Mouse (Mus musculus): Measurements from ENCODE around the gene Fgfr2. TPM values are rescaled to one million over a fixed set of nuclear protein-coding genes. Genes with fewer than 3 reads are reported as not detected.
"Not testable (repeated sequence)": the region's sequence is repeated elsewhere in the genome, so short reads cannot be mapped to it uniquely, and the experiment has no call there.

Gene Fgfr2
- polyA plus RNA-seq, 1 experiment: 52.3 TPM

GRCm38 (mm10) chr7:131042657-131043056 is 2080.5 kb downstream of the Fgfr2 start:
- peak; percentile 3 for DNase-seq (ENCODE audit: low read depth)

DNA sequence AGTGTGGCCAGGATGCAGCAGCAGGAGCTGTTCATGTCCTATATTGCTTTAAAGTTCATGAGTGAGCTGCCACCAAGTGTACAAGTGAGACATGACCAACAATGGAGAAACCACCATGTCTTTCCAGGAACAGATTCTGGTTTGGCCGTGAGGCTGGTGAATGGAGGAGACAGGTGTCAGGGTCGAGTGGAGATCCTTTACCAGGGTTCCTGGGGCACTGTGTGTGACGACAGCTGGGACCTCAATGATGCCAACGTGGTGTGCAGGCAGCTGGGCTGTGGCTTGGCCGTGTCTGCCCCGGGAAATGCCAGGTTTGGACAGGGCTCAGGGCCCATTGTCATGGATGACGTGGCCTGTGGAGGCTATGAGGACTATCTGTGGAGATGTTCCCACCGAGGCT is 2082.4 kb downstream of the Fgfr2 start:
- not testable (repeated sequence) for DNase-seq (ENCODE audit: low read depth)

More at GRCm38 (mm10) chr7:131042657-131043056, 2080.5 kb downstream of the Fgfr2 start:
- TF ChIP-seq CTCF (IDR thresholded peaks at IDR 0.05; ENCODE audit: borderline replicate concordance, extremely low read depth, insufficient read depth, insufficient read length): peak; percentile 21; the same call in 1 of the 2 replicates
- TF ChIP-seq POLR2A (IDR thresholded peaks at IDR 0.05; ENCODE audit: borderline replicate concordance, extremely low read depth, insufficient read depth, insufficient read length, poor library complexity, severe bottlenecking): no peak

GRCm38 (mm10) chr7:131037083-131037482 is 2086.1 kb downstream of the Fgfr2 start:
- TF ChIP-seq CTCF (IDR thresholded peaks at IDR 0.05; ENCODE audit: borderline replicate concordance, extremely low read depth, insufficient read depth, insufficient read length) (no peak), POLR2A (IDR thresholded peaks at IDR 0.05; ENCODE audit: borderline replicate concordance, extremely low read depth, insufficient read depth, insufficient read length, poor library complexity, severe bottlenecking) (no peak)
- DNase-seq (ENCODE audit: low read depth): no peak

DNA sequence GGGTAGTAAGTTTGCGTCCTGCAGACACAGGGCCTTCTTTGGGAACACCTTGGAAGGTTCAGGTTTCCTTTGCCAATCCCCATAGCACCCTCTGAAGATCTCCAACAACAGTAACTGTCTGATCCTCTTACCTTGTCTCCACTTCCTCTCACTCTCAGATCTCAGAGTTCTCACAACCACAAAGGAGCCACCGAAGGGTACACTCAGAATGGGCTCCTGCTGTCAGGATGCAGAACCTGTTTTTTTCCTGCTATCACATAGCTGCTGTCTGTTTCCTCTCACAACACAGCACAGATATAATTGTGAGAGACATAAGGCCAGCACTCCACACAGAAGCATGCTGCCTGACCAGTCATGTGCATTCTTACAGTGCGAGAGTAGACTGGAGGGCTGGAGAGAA is 2086.8 kb downstream of the Fgfr2 start:
- no peak for DNase-seq (ENCODE audit: low read depth)
- TF ChIP-seq POLR2A (IDR thresholded peaks at IDR 0.05; ENCODE audit: borderline replicate concordance, extremely low read depth, insufficient read depth, insufficient read length, poor library complexity, severe bottlenecking) (no peak), CTCF (IDR thresholded peaks at IDR 0.05; ENCODE audit: borderline replicate concordance, extremely low read depth, insufficient read depth, insufficient read length) (no peak)

- TF ChIP-seq POLR2A (IDR thresholded peaks at IDR 0.05; ENCODE audit: borderline replicate concordance, extremely low read depth, insufficient read depth, insufficient read length, poor library complexity, severe bottlenecking) (no peak), CTCF (IDR thresholded peaks at IDR 0.05; ENCODE audit: borderline replicate concordance, extremely low read depth, insufficient read depth, insufficient read length) (no peak)
- no peak for DNase-seq (ENCODE audit: low read depth)
Observed at GRCm38 (mm10) chr7:131031755-131032154, 2091.4 kb downstream of the Fgfr2 start, which contains the start of gene Dmbt1. TSS of gene Dmbt1 (plus strand) at chr7:131032053.

DNA sequence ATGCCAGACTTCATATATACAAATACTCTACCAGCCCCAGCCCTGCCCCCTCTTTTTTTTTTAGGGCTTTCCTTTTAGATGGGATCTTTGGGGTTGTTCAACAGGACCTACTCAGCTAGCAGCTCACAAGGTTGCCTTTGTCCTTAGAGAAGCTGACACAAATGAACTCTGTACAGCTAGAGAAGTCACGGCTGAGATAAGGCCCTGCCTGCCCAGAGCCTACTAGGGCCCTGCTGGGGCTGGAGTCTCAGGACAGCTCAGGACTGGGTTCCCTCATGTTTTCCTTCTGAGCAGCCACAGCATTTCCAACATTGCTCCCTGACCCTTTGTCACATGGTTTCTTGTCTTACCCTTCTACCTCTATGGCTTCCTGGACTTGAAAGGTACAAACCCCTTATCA is 2095.6 kb downstream of the Fgfr2 start:
- TF ChIP-seq POLR2A (IDR thresholded peaks at IDR 0.05; ENCODE audit: borderline replicate concordance, extremely low read depth, insufficient read depth, insufficient read length, poor library complexity, severe bottlenecking) (no peak), CTCF (IDR thresholded peaks at IDR 0.05; ENCODE audit: borderline replicate concordance, extremely low read depth, insufficient read depth, insufficient read length) (no peak)
- DNase-seq (ENCODE audit: low read depth): no peak

GRCm38 (mm10) chr7:131024807-131025206 is 2098.3 kb downstream of the Fgfr2 start:
- no peak for TF ChIP-seq CTCF (IDR thresholded peaks at IDR 0.05; ENCODE audit: borderline replicate concordance, extremely low read depth, insufficient read depth, insufficient read length)
- no peak for TF ChIP-seq POLR2A (IDR thresholded peaks at IDR 0.05; ENCODE audit: borderline replicate concordance, extremely low read depth, insufficient read depth, insufficient read length, poor library complexity, severe bottlenecking)
- DNase-seq (ENCODE audit: low read depth): no peak

DNA sequence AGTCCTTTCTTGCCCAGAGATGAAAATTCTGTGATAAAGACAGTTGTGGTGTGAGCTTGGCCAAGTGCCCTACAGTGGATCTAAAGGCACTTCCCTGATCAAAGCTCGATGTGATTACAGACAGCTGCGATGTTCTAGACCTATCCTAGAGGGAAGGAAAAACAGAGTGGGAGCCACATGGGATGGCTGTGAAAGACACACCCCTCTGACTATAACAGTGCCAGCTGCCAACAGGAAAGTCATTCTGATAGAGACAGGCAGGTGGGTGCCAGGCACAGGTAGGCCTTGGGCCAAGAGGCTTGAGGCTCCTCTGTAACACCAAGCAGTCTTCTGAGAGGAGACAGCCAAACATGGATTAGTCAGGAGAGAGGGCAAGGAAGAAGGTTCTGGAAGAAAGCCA is 2104.0 kb downstream of the Fgfr2 start:
- no peak for DNase-seq (ENCODE audit: low read depth)
- TF ChIP-seq POLR2A (IDR thresholded peaks at IDR 0.05; ENCODE audit: borderline replicate concordance, extremely low read depth, insufficient read depth, insufficient read length, poor library complexity, severe bottlenecking) (no peak), CTCF (IDR thresholded peaks at IDR 0.05; ENCODE audit: borderline replicate concordance, extremely low read depth, insufficient read depth, insufficient read length) (no peak)

GRCm38 (mm10) chr7:131011901-131012300 is 2111.2 kb downstream of the Fgfr2 start:
- TF ChIP-seq CTCF (IDR thresholded peaks at IDR 0.05; ENCODE audit: borderline replicate concordance, extremely low read depth, insufficient read depth, insufficient read length) (no peak), POLR2A (IDR thresholded peaks at IDR 0.05; ENCODE audit: borderline replicate concordance, extremely low read depth, insufficient read depth, insufficient read length, poor library complexity, severe bottlenecking) (no peak)
- no peak for DNase-seq (ENCODE audit: low read depth)

DNA sequence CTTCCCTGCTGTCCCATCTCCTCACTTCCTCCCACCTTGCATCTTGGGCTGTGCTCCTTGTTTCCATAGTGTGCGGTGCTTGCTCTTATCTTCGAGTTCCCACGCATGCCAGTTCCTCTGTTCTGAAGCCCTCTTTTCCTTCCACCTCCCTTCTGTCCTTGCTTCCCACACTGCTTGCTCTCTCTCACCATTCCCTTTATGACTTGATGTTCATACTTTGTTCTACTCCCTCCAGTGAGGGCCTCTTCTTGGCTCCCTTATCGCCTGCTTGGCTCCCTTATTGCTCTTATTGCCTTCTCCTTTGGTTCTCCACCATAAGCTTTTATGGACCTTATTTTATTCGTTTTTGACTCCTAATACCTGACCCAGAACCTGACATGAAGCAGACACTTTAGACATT is 2114.0 kb downstream of the Fgfr2 start:
- no peak for DNase-seq (ENCODE audit: low read depth)
- TF ChIP-seq POLR2A (IDR thresholded peaks at IDR 0.05; ENCODE audit: borderline replicate concordance, extremely low read depth, insufficient read depth, insufficient read length, poor library complexity, severe bottlenecking) (no peak), CTCF (IDR thresholded peaks at IDR 0.05; ENCODE audit: borderline replicate concordance, extremely low read depth, insufficient read depth, insufficient read length) (no peak)

DNA sequence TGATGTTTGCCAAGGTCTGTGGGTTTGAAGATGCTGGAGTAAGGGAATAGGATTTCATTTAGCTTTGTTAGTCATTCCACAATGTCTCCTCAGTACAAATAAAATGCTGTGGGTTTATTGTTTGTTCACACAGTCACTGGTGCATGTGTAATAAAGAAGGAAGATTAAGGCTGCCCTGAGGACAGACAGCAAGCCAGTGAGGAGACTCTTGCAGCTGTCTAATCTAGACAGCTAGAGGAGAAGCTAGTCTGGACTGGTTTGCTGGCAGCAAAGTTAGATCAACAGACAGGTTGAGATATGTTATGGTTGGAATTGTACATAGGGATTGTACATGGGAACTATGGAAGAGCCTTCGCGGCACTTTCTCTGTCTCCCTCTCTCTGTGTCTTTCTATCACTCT is 2115.9 kb downstream of the Fgfr2 start:
- TF ChIP-seq CTCF (IDR thresholded peaks at IDR 0.05; ENCODE audit: borderline replicate concordance, extremely low read depth, insufficient read depth, insufficient read length): no peak
- no peak for TF ChIP-seq POLR2A (IDR thresholded peaks at IDR 0.05; ENCODE audit: borderline replicate concordance, extremely low read depth, insufficient read depth, insufficient read length, poor library complexity, severe bottlenecking)
- DNase-seq (ENCODE audit: low read depth): no peak

GRCm38 (mm10) chr7:131004071-131004470 is 2119.1 kb downstream of the Fgfr2 start:
- no peak for DNase-seq (ENCODE audit: low read depth)
- TF ChIP-seq POLR2A (IDR thresholded peaks at IDR 0.05; ENCODE audit: borderline replicate concordance, extremely low read depth, insufficient read depth, insufficient read length, poor library complexity, severe bottlenecking) (no peak), CTCF (IDR thresholded peaks at IDR 0.05; ENCODE audit: borderline replicate concordance, extremely low read depth, insufficient read depth, insufficient read length) (no peak)

Data from brain, embryonic 14.5 days (tissue).